Mouse (Mus musculus) lung, postnatal 14 days (tissue): ENCODE results near the gene Cckbr.

Source experiments
- DNase-seq: peaks from one replicate; pipeline ENCODE4 v3.0.0; 2021

Cckbr gene

GRCm38 (mm10) chr7:105498854-105499492 is 73.4 kb downstream of the Cckbr start:
- DNase-seq, result no peak

- DNase-seq, result no peak
Measured at GRCm38 (mm10) chr7:105499676-105500075, 74.1 kb downstream of the Cckbr start.

- DNase-seq, result no peak
Measured at GRCm38 (mm10) chr7:105501984-105502383, 76.5 kb downstream of the Cckbr start.

- DNase-seq, result no peak
Measured at GRCm38 (mm10) chr7:105507257-105507656, 81.7 kb downstream of the Cckbr start.

GRCm38 (mm10) chr7:105510143-105510542 is 84.6 kb downstream of the Cckbr start:
- DNase-seq, result no peak

GRCm38 (mm10) chr7:105513845-105514291 is 88.3 kb downstream of the Cckbr start:
- no peak for DNase-seq

GRCm38 (mm10) chr7:105514561-105514960 is 89.0 kb downstream of the Cckbr start:
- no peak for DNase-seq

- peak; percentile 71 for DNase-seq
Measured at GRCm38 (mm10) chr7:105515178-105515577, 89.6 kb downstream of the Cckbr start.

GRCm38 (mm10) chr7:105516669-105517360 is 91.3 kb downstream of the Cckbr start:
- no peak for DNase-seq

- no peak for DNase-seq
Measured at GRCm38 (mm10) chr7:105519336-105519735, 93.8 kb downstream of the Cckbr start.

- no peak for DNase-seq
Measured at GRCm38 (mm10) chr7:105519771-105520170, 94.2 kb downstream of the Cckbr start.

GRCm38 (mm10) chr7:105520201-105520600 is 94.7 kb downstream of the Cckbr start:
- DNase-seq, result peak; percentile 8
